Mouse (Mus musculus) limb, embryonic 14.5 days (tissue): ENCODE data around the gene Clmp. TPM values are rescaled to one million over a fixed set of nuclear protein-coding genes. Genes with fewer than 3 reads are reported as not detected.
"Not testable (repeated sequence)": the region's sequence is repeated elsewhere in the genome, so short reads cannot be mapped to it uniquely, and the experiment has no call there.

Experiments
- ATAC-seq: fragments of 200-750 bp; cut with Nextera tagmentation; 2 replicates; pipeline ENCODE4 v1.8.0; 2017; ENCODE audit warnings: low read depth, moderate number of reproducible peaks, moderate TSS enrichment; ENCODE audit not compliant: low FRiP score
- DNase-seq: peaks from one replicate; pipeline ENCODE4 v3.0.0-alpha.2; 2015; ENCODE audit warnings: low spot score
- H3K27ac ChIP-seq: fragments of 300-500 bp; sonication (generic); replicated peaks from 2 replicates; pipeline ENCODE4 v1.5.1; 2014; ENCODE audit warnings: low read depth, mild to moderate bottlenecking, low read length, moderate library complexity, mixed read lengths
- H3K27me3 ChIP-seq: fragments of 300-500 bp; sonication (generic); 2 replicates; pipeline ENCODE4 v1.6.1; 2014; ENCODE audit warnings: low read length, mixed read lengths; ENCODE audit not compliant: control insufficient read depth, insufficient read depth
- H3K36me3 ChIP-seq: fragments of 300-500 bp; sonication (generic); 2 replicates; pipeline ENCODE4 v1.6.1; 2014; ENCODE audit warnings: mild to moderate bottlenecking, low read length, moderate library complexity, mixed read lengths; ENCODE audit not compliant: control insufficient read depth, insufficient read depth
- H3K4me1 ChIP-seq: fragments of 300-500 bp; sonication (generic); 2 replicates; pipeline ENCODE4 v1.6.1; 2014; ENCODE audit warnings: antibody characterized with exemption, low read length, mixed read lengths; ENCODE audit not compliant: control insufficient read depth, insufficient read depth
- H3K4me2 ChIP-seq: fragments of 300-500 bp; sonication (generic); replicated peaks from 2 replicates; pipeline ENCODE4 v1.6.1; 2014; ENCODE audit warnings: low read depth, mild to moderate bottlenecking, low read length, moderate library complexity; ENCODE audit not compliant: severe bottlenecking
- H3K4me3 ChIP-seq: fragments of 300-500 bp; sonication (generic); replicated peaks from 2 replicates; pipeline ENCODE4 v1.5.1; 2014; ENCODE audit warnings: low read length
- H3K9ac ChIP-seq: fragments of 300-500 bp; sonication (generic); 2 replicates; pipeline ENCODE4 v1.6.1; 2014; ENCODE audit warnings: mild to moderate bottlenecking, low read depth, low read length, moderate library complexity; ENCODE audit not compliant: severe bottlenecking
- H3K9me3 ChIP-seq: fragments of 300-500 bp; sonication (generic); 2 replicates; pipeline ENCODE4 v1.6.1; 2016; ENCODE audit warnings: low read length; ENCODE audit not compliant: control insufficient read depth
- POLR2A ChIP-seq: fragments of 200-500 bp; IDR thresholded peaks from 2 replicates; pipeline ENCODE4 v1.8.0; 2012; ENCODE audit warnings: inconsistent platforms, mild to moderate bottlenecking, moderate library complexity, borderline replicate concordance; ENCODE audit not compliant: insufficient read depth, insufficient read length; ENCODE audit errors: extremely low read depth
- WGBS: fragments of 180-500 bp; shearing (Covaris S2); extraction: QIAGEN DNeasy Blood & Tissue Kit; methylation state at CpG from one replicate; pipeline ENCODE4 v1.1.7; 2014; 5-methylcytosine and 5-hydroxymethylcytosine counted together
- polyA plus RNA-seq, 2 experiments: library from polyadenylated mRNA; depleted of rRNA in 1 of 2; stranded (reverse) in 1 of 2; unstranded in 1 of 2; fragments of >200 nt; fragmentation: Nextera tagmentation in 1 of 2; extraction: Ambion mirVana in 1 of 2; gene quantifications; 2 replicates each; pipeline versions ENCODE4 v1.2.1 to v1.2.3; 2012 to 2014

The Clmp gene
- polyA plus RNA-seq, 2 experiments = 44.7 to 61.5 TPM

GRCm38 (mm10) chr9:40783641-40784373, 98.0 kb downstream of the Clmp start:
- Histone ChIP-seq H3K4me2 (no peak overlapping the region), H3K36me3 (peaks cover 40% of the 10 kb centered on the region), H3K4me3 (no peak overlapping the region), H3K9ac (no peak overlapping the region), H3K27me3 (no peaks in the 10 kb centered on the region), H3K4me1 (no peaks in the 10 kb centered on the region), H3K27ac (peak overlapping the region; percentile 49; the same call in 1 of the 2 replicates), H3K9me3 (no peaks in the 10 kb centered on the region; the same call in 1 of the 2 replicates)
- peak; percentile 10 for DNase-seq
- TF ChIP-seq POLR2A = no peak
- WGBS = 24% methylated on average over 13 of the region's 13 CpGs
- no peak for ATAC-seq

- Histone ChIP-seq H3K4me3 (no peak overlapping the region), H3K9me3 (no peaks in the 10 kb centered on the region; the same call in 1 of the 2 replicates), H3K4me1 (no peaks in the 10 kb centered on the region), H3K36me3 (peaks cover 36% of the 10 kb centered on the region), H3K27ac (peak overlapping the region; percentile 55; the same call in 1 of the 2 replicates), H3K9ac (no peak overlapping the region), H3K27me3 (no peaks in the 10 kb centered on the region), H3K4me2 (no peak overlapping the region)
- TF ChIP-seq POLR2A = no peak
- 20% methylated on average over 9 of the region's 9 CpGs for WGBS
- DNase-seq (peak; percentile 55), ATAC-seq (no peak)
These were observed 98.7 kb downstream of the Clmp start for GRCm38 (mm10) chr9:40784374-40784967.

GRCm38 (mm10) chr9:40785452-40785851, 99.7 kb downstream of the Clmp start:
- Histone ChIP-seq H3K4me3 (no peak overlapping the region), H3K4me1 (no peaks in the 10 kb centered on the region), H3K27me3 (no peaks in the 10 kb centered on the region), H3K27ac (no peak overlapping the region), H3K36me3 (peaks cover 26% of the 10 kb centered on the region), H3K9me3 (no peaks in the 10 kb centered on the region; the same call in 1 of the 2 replicates), H3K4me2 (no peak overlapping the region), H3K9ac (no peak overlapping the region)
- DNase-seq = no peak
- WGBS = 69% methylated on average over 6 of the region's 6 CpGs
- TF ChIP-seq POLR2A = no peak
- ATAC-seq = no peak

GRCm38 (mm10) chr9:40786820-40787219, 101.1 kb downstream of the Clmp start:
- 96% methylated on average over 6 of the region's 6 CpGs for WGBS
- not testable (repeated sequence) for H3K4me2 ChIP-seq, H3K9ac ChIP-seq, H3K9me3 ChIP-seq, H3K4me3 ChIP-seq, H3K27me3 ChIP-seq, DNase-seq, ATAC-seq, H3K4me1 ChIP-seq, H3K27ac ChIP-seq
- peaks cover 17% of the 10 kb centered on the region for H3K36me3 ChIP-seq

GRCm38 (mm10) chr9:40791864-40792633, 106.3 kb downstream of the Clmp start:
- DNase-seq (no peak), ATAC-seq (no peak)
- H3K4me2 ChIP-seq = no peak overlapping the region
- H3K4me3 ChIP-seq = no peak overlapping the region
- H3K9ac ChIP-seq = no peak overlapping the region
- no peaks in the 10 kb centered on the region for H3K9me3 ChIP-seq
- no peak for TF ChIP-seq POLR2A
- H3K27ac ChIP-seq = no peak overlapping the region
- WGBS = 70% methylated on average over 6 of the region's 6 CpGs
- no peaks in the 10 kb centered on the region for H3K4me1 ChIP-seq
- H3K27me3 ChIP-seq = no peaks in the 10 kb centered on the region
- no peaks in the 10 kb centered on the region for H3K36me3 ChIP-seq
